Mouse (Mus musculus) spleen, adult 2 months (tissue): ENCODE measurements around the gene Mpp3. TPM values are rescaled to one million over a fixed set of nuclear protein-coding genes. Genes with fewer than 3 reads are reported as not detected.
A peak's percentile ranks its signal among the peaks of the same experiment; 100 is the strongest.

Experiments
- DNase-seq, 2 experiments: peaks; one replicate each; pipeline versions ENCODE4 v3.0.0 to v3.0.0-alpha.2; 2012 to 2021; ENCODE audit warnings: low spot score in 2 of 2, low read depth in 1 of 2
- H3K27ac ChIP-seq: fragments of 200-500 bp; 2 replicates; pipeline ENCODE4 v1.5.1; 2012; ENCODE audit warnings: low read length, inconsistent platforms; ENCODE audit not compliant: insufficient read depth
- H3K27me3 ChIP-seq: fragments of 200-500 bp; 2 replicates; pipeline ENCODE4 v1.6.1; 2012; ENCODE audit warnings: mild to moderate bottlenecking, moderate library complexity, low read length, inconsistent platforms; ENCODE audit not compliant: control insufficient read depth, insufficient read depth
- H3K36me3 ChIP-seq: fragments of 200-500 bp; 2 replicates; pipeline ENCODE4 v1.6.1; 2012; ENCODE audit warnings: mild to moderate bottlenecking, low read length, inconsistent platforms; ENCODE audit not compliant: control insufficient read depth, insufficient read depth
- H3K4me1 ChIP-seq: fragments of 200-500 bp; 2 replicates; pipeline ENCODE4 v1.6.1; 2011; ENCODE audit warnings: inconsistent platforms; ENCODE audit not compliant: control insufficient read depth, insufficient read depth, insufficient read length
- H3K4me3 ChIP-seq: fragments of 200-500 bp; 2 replicates; pipeline ENCODE4 v1.5.1; 2011; ENCODE audit warnings: mild to moderate bottlenecking, inconsistent platforms; ENCODE audit not compliant: insufficient read depth, insufficient read length; ENCODE audit errors: extremely low read depth
- CTCF ChIP-seq: fragments of 200-500 bp; IDR thresholded peaks from 2 replicates; pipeline ENCODE4 v1.5.1; 2011; ENCODE audit warnings: mild to moderate bottlenecking, inconsistent platforms; ENCODE audit not compliant: insufficient read depth, insufficient read length, insufficient replicate concordance; ENCODE audit errors: extremely low read depth
- POLR2A ChIP-seq: fragments of 200-500 bp; IDR thresholded peaks from 2 replicates; pipeline ENCODE4 v1.6.1; 2011; ENCODE audit warnings: low read depth, low read length, inconsistent platforms
- WGBS: fragments of 180-500 bp; shearing (Covaris S2); methylation state at CpG from one replicate; pipeline ENCODE4 v1.1.7; 2018; 5-methylcytosine and 5-hydroxymethylcytosine counted together
- polyA plus RNA-seq: library from polyadenylated mRNA; depleted of rRNA; stranded (reverse); fragments of >200 nt; gene quantifications from 2 replicates; pipeline ENCODE4 v1.2.3, GENCODE M21; 2012

Mpp3 gene
- polyA plus RNA-seq, 1 experiment: 2.7 TPM

GRCm38 (mm10) chr11:101964647-101965046 is 63.6 kb downstream of the Mpp3 start:
- 26% methylated on average over 8 of the region's 8 CpGs for WGBS
- Histone ChIP-seq H3K4me3 (no peak overlapping the region), H3K4me1 (peaks cover 14% of the 10 kb centered on the region), H3K36me3 (no peaks in the 10 kb centered on the region), H3K27ac (no peak overlapping the region), H3K27me3 (peaks cover 14% of the 10 kb centered on the region)
- TF ChIP-seq CTCF: no peak
- TF ChIP-seq POLR2A: no peak
- no peak for DNase-seq

- no peak for DNase-seq
- Histone ChIP-seq H3K4me1 (peaks cover 14% of the 10 kb centered on the region), H3K36me3 (no peaks in the 10 kb centered on the region), H3K27me3 (peaks cover 14% of the 10 kb centered on the region), H3K27ac (no peak overlapping the region), H3K4me3 (peak overlapping the region; percentile 43; the same call in 1 of the 2 replicates)
- no peak for TF ChIP-seq POLR2A
- 1% methylated on average over 78 of the region's 78 CpGs for WGBS
These were observed 64.6 kb downstream of the Mpp3 start for GRCm38 (mm10) chr11:101963473-101964291.

GRCm38 (mm10) chr11:101963043-101963442 is 65.2 kb downstream of the Mpp3 start:
- DNase-seq: no peak
- Histone ChIP-seq H3K4me1 (peaks cover 14% of the 10 kb centered on the region), H3K27me3 (peaks cover 14% of the 10 kb centered on the region), H3K27ac (no peak overlapping the region), H3K4me3 (no peak overlapping the region), H3K36me3 (no peaks in the 10 kb centered on the region)
- WGBS: 5% methylated on average over 11 of the region's 11 CpGs
- TF ChIP-seq CTCF: no peak
- TF ChIP-seq POLR2A: no peak

DNA sequence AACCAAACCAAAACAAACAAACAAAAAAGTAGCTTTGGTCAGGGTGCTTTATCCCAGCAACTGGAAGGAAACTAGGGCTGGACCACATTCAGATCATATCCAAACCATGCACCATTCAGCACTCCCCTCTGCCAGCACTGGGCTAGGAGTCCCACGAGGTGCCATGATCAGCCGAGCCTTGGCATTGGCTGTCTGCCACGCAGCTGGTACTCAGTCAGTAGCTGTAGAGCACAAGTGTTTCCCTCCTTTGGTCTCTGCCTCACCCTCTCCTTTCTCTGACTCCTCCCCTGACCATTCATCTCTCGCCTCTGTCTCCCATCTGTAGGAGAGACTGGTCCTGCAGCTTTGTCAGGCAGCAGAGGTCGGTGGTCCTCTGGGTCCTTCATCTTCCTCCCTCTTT is 70.8 kb downstream of the Mpp3 start:
- no peak overlapping the region for H3K4me3 ChIP-seq
- TF ChIP-seq CTCF (no peak), POLR2A (no peak)
- no peaks in the 10 kb centered on the region for H3K36me3 ChIP-seq
- 47% methylated on average over 5 of the region's 5 CpGs for WGBS
- no peak overlapping the region for H3K27ac ChIP-seq
- no peak for DNase-seq
- peaks cover 4% of the 10 kb centered on the region; the same call in 1 of the 2 replicates for H3K4me1 ChIP-seq
- no peaks in the 10 kb centered on the region; the same call in 1 of the 2 replicates for H3K27me3 ChIP-seq

DNA sequence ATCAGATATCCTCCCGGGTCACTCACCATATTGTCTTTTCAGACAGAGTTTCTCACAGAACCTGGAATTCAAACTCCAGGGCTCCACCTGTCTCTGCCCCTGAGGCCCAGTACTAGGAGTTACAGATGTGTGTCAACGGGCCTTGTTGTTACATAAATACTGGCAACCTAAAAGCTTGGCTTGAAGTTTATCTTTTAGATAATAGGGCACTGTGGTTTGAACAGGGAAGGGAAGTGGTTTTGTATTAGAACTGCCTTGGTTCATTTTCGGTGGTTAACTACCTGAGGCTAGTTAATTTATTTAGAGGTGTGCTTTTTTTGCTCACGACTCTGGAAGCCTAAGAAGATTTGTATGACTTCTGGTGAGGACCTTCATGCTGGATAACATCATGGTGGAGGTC is 74.8 kb downstream of the Mpp3 start:
- H3K4me1 ChIP-seq: peaks cover 8% of the 10 kb centered on the region; the same call in 1 of the 2 replicates
- no peaks in the 10 kb centered on the region; the same call in 1 of the 2 replicates for H3K27me3 ChIP-seq
- H3K27ac ChIP-seq: no peak overlapping the region
- H3K36me3 ChIP-seq: no peaks in the 10 kb centered on the region
- TF ChIP-seq CTCF (no peak), POLR2A (no peak)
- 5% methylated on average over 4 of the region's 4 CpGs for WGBS
- DNase-seq: no peak
- no peak overlapping the region for H3K4me3 ChIP-seq

DNA sequence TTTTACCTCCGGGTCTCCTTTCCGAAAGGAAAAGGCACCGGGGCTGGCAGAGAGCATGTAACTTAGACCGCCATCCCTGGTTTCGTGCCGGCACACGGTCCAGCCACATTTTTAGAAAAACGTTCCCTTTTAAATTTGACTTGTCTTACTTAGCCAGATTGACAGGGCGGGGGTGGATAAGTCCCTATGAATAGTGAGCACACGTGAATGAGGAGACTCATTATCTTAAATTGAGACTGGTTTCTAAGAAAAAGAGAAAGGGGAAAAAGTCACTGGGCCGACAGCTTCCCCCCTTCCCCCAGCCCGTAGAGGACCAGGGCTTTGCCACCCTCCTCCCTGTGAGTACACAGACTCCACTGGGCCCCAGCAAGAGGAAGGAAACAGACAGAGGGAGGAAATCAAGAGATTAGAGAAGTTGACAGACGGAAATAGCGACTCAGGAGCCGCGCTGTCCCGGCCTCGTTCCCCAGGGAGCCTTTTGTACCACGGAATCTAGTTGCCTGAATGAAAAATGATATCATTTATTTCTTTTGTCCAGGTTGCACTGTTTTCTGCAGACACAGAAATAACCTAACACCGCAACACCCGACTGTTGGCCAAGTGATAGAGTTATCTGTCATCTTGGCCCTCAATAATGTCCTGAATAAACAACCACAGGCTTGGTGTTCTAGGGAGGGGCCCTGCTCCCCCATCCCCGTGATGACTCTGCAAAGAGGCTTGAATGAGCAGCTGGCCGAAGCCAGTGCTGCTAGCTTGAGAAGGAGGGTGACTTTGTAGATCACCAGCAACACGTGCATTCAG is 75.5 kb downstream of the Mpp3 start:
- Histone ChIP-seq H3K27ac (no peak overlapping the region), H3K4me1 (peaks cover 8% of the 10 kb centered on the region; the same call in 1 of the 2 replicates), H3K4me3 (no peak overlapping the region), H3K27me3 (no peaks in the 10 kb centered on the region; the same call in 1 of the 2 replicates), H3K36me3 (no peaks in the 10 kb centered on the region)
- 3% methylated on average over 24 of the region's 24 CpGs for WGBS
- DNase-seq: peak in 1 of 2 experiments; percentile 65
- no peak for TF ChIP-seq POLR2A
- TF ChIP-seq CTCF: no peak
